Mouse (Mus musculus) ZHBTc4 (cell line): ENCODE data around the gene Tcp1.
"Not testable (repeated sequence)": the region's sequence is repeated elsewhere in the genome, so short reads cannot be mapped to it uniquely, and the experiment has no call there.

Source experiments
- DNase-seq: peaks from one replicate; pipeline ENCODE4 v3.0.0-alpha.2; 2011; ENCODE audit warnings: low read depth, low spot score

The Tcp1 gene

GRCm38 (mm10) chr17:12915488-12915880, at the start of gene Tcp1:
Gene Tcp1, plus strand, starts transcription at chr17:12915701.
- no peak for DNase-seq

- no peak for DNase-seq
Observed at GRCm38 (mm10) chr17:12866853-12867252, 48.6 kb upstream of the Tcp1 start.

- DNase-seq: no peak
Observed at GRCm38 (mm10) chr17:12868043-12868442, 47.5 kb upstream of the Tcp1 start, which contains the start of gene Mas1. Gene Mas1, minus strand, starts transcription at chr17:12868143.

DNA sequence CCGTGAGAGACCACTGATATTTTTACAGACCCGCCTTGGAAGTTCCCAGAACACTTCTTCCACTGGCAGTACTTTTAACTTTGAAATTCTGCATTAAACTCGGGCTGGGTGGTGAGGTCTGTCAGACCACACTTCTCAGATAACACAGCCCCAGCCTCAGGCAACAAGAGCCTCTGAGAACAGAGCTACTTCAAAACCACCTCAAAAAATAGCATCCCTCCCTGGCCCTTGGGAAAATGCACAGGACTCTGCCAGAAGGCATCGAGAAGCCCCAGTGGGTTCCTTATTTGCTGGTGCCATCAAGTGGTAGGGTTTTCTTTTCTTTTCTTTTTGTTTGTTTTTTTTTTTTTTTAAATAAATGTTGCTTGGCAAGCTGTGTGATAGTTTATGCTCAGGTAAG, 46.9 kb upstream of the Tcp1 start:
- no peak for DNase-seq

- DNase-seq: peak; percentile 26
Observed at GRCm38 (mm10) chr17:12872275-12873028, 43.0 kb upstream of the Tcp1 start.

- no peak for DNase-seq
Observed at GRCm38 (mm10) chr17:12875734-12876133, 39.8 kb upstream of the Tcp1 start, which contains the start of gene Mrgprh. Gene Mrgprh, plus strand, starts transcription at chr17:12876034.

DNA sequence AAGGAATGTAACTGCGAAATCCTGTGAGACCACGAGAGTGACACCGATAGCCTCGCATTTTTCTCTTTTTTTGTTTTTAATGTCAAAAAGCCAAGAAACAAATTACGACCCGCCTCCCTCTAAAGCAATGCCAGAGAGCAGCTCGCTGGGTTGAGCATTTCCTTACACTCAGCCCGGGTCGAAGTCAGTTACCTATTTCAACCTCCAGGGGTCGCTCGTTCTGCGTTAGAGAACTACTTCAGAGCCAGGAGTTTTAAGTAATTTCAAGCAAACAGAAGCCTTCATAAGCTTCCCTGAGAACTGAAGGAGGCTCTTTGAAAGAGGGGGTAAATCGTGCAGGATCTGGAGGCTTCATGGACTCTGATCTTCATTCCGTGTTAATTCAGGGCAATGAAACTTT, 35.3 kb upstream of the Tcp1 start:
- peak; percentile 89 for DNase-seq

- no peak for DNase-seq
Observed at GRCm38 (mm10) chr17:12881216-12881615, 34.3 kb upstream of the Tcp1 start.

- DNase-seq: peak; percentile 78
Observed at GRCm38 (mm10) chr17:12886620-12887019, 28.9 kb upstream of the Tcp1 start.

GRCm38 (mm10) chr17:12887021-12887775, 28.3 kb upstream of the Tcp1 start:
- no peak for DNase-seq

DNA sequence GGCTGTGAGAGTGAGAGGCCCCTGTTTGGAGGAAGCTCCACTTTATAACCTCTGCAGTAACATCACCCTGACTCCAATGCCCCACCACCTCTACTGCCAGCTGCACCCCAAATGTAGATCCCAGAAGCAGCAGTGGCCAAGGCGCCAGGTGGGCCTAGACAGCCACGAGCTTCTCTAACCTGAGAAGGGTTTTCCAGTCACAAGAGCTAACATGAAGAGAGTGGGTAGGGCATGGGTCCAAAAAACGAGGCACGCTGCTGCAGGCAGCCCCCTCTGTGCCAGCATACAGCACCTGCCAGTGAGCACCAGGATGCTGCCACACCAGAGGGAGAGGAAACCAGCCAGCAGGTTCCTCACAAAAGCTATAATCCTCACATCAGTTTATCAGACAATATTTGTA, 24.4 kb upstream of the Tcp1 start:
- DNase-seq: no peak

GRCm38 (mm10) chr17:12892033-12892432, 23.5 kb upstream of the Tcp1 start:
- no peak for DNase-seq

DNA sequence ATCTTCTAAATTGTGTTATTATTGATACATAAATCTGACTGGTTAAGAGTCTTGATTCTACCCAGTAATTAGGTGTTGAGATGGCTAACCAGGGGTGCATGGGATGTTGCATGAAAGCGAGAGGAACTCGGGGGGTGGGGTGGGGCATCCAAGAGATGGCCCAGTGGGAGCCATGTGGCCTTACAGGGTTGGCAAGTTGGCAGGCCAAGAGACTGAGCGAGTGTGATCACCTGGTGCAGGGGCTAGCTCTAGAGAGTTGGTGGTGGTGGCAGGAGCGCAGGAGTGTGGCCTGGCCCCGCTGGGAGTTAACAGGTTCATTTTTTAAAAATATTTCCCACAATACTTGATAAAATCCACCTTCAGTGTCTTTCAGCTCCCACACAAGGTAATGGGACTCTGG, 17.8 kb upstream of the Tcp1 start:
- no peak for DNase-seq

- not testable (repeated sequence) for DNase-seq
Observed at GRCm38 (mm10) chr17:12898607-12899006, 16.9 kb upstream of the Tcp1 start.

- no peak for DNase-seq
Observed at GRCm38 (mm10) chr17:12902291-12902690, 13.2 kb upstream of the Tcp1 start.

DNA sequence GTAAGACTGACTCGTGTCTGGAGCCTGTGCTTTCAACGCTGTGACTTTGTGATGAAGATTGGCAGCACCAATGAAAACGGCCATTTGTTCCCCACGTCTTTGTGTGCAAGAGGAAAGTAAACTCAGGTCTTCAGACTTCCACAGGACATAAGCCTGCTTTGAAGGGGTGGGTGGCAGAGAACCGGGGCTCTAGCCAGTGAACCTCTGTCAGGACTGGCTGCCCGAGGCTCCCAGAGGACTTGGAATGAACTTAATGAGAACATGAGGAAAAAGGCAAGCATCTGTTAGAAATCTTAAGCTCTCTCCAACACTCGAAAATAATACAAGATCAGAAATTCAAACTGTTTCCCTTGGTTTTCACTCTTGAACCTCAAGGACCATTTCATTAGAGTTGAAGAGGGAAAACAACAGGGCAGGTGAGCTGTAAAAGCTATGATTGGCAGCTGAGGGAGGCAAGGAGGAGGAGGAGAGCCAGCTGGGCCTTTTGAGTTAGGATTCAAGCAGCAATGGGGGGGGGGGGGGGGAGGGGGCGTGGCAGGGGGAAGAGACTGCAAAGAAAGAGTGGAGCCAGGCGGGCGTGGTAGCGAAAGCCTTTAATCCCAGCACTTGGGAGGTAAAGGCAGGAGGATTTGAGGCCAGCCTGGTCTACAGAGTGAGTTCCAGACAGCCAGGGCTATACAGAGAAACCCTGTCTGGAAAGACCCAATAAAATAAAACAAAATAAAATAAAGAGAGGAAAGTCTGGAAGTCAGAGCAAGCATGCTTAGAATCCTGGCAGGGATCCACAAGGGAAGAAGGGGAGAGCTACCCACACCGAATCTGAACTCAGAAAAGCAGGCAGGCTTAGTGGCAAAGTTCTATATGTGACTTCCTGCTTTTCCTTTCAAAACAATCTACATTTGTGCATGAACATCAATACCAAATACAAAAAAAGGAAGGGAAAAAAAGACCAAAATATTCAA, 11.8 kb upstream of the Tcp1 start:
- no peak for DNase-seq

GRCm38 (mm10) chr17:12904349-12904748, 11.2 kb upstream of the Tcp1 start:
- DNase-seq: no peak

GRCm38 (mm10) chr17:12905810-12906209, 9.7 kb upstream of the Tcp1 start:
- DNase-seq: no peak

DNA sequence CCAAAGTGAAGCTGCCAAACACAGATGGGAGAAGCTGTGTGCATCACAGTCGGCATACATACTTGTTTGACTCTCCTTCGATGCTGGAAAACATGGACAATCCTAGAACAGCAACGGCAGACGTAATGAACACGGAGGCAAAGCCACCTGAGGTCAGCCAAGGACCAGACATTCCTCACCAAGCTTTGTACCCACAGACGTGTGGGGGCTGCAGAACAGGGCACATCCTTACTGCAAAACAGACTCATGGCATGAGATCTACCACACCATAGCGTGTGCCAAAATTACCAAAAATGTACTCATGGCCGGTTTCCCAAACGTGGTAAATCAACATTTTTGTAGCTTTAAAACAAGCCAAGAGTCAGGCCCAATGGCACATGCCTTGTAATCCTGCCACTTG, 9.1 kb upstream of the Tcp1 start:
- DNase-seq: no peak

GRCm38 (mm10) chr17:12909361-12910280, 5.9 kb upstream of the Tcp1 start, which contains the start of gene Pnldc1:
Gene Pnldc1, minus strand, starts transcription at chr17:12910230.
- DNase-seq: peak; percentile 87

GRCm38 (mm10) chr17:12910391-12910790, 5.1 kb upstream of the Tcp1 start:
- DNase-seq: no peak
